Mouse (Mus musculus) CH12.LX (cell line): ENCODE results near the gene Zc3h15. TPM values are rescaled to one million over a fixed set of nuclear protein-coding genes. Genes with fewer than 3 reads are reported as not detected.

ENCODE experiments used
- DNase-seq: peaks from one replicate; pipeline ENCODE4 v3.0.0-alpha.2; 2013; ENCODE audit errors: extremely low read depth
- H3K27ac ChIP-seq: 2 replicates; pipeline ENCODE4 v1.5.1; 2012; ENCODE audit warnings: low read depth, mild to moderate bottlenecking, control low read depth, moderate library complexity; ENCODE audit not compliant: insufficient read depth
- H3K27me3 ChIP-seq: replicated peaks from 2 replicates; pipeline ENCODE3; 2012; ENCODE audit warnings: inconsistent platforms
- H3K36me3 ChIP-seq, 2 experiments: replicated peaks in 1 of 2; 2 replicates each; pipeline versions ENCODE3 to v1.6.1; 2012; ENCODE audit warnings: inconsistent platforms in 1 of 2, low read length in 1 of 2, mild to moderate bottlenecking in 1 of 2, mixed read lengths in 1 of 2, moderate library complexity in 1 of 2; ENCODE audit not compliant: control insufficient read depth in 1 of 2, insufficient read depth in 1 of 2
- H3K4me1 ChIP-seq, 2 experiments: 2 replicates each; pipeline ENCODE4 v1.6.1; 2012; ENCODE audit warnings: inconsistent platforms in 1 of 2, moderate library complexity in 1 of 2; ENCODE audit not compliant: insufficient read depth in 2 of 2, control insufficient read depth in 1 of 2
- H3K4me2 ChIP-seq: 2 replicates; pipeline ENCODE4 v1.6.1; 2012; ENCODE audit warnings: low read depth, mild to moderate bottlenecking, control low read depth; ENCODE audit not compliant: poor library complexity, insufficient read depth, severe bottlenecking
- H3K4me3 ChIP-seq, 3 experiments: fragments of 150-350 bp in 1 of 3; sonication (generic) in 1 of 3; replicated peaks in 1 of 3; 2 replicates each; pipeline versions ENCODE3 to v1.5.1; 2011 to 2012; ENCODE audit warnings: low read depth in 2 of 3, low read length in 2 of 3, mild to moderate bottlenecking in 2 of 3, moderate library complexity in 2 of 3, control low read depth in 1 of 3, improper control_type of control experiment in 1 of 3, inconsistent platforms in 1 of 3, mixed read lengths in 1 of 3; ENCODE audit not compliant: poor library complexity in 1 of 3
- H3K79me2 ChIP-seq: replicated peaks from 2 replicates; pipeline ENCODE4 v1.6.1; 2012; ENCODE audit warnings: mild to moderate bottlenecking, moderate library complexity; ENCODE audit not compliant: control insufficient read depth, poor library complexity, insufficient read depth, severe bottlenecking; ENCODE audit errors: extremely low read depth
- H3K9ac ChIP-seq: 2 replicates; pipeline ENCODE4 v1.6.1; 2012; ENCODE audit warnings: low read depth, mild to moderate bottlenecking, control low read depth, moderate library complexity; ENCODE audit not compliant: insufficient read depth
- H3K9me3 ChIP-seq: replicated peaks from 2 replicates; pipeline ENCODE3; 2012; ENCODE audit warnings: low read length, inconsistent platforms, mixed read lengths
- CHD2 ChIP-seq: IDR thresholded peaks from 2 replicates; pipeline ENCODE4 v1.6.1; 2011; ENCODE audit warnings: low read length, improper control_type of control experiment
- E2F4 ChIP-seq: IDR thresholded peaks from 2 replicates; pipeline ENCODE4 v1.6.1; 2011; ENCODE audit warnings: low read depth, low read length, improper control_type of control experiment; ENCODE audit not compliant: insufficient replicate concordance
- ELF1 ChIP-seq: IDR thresholded peaks from 2 replicates; pipeline ENCODE4 v1.6.1; 2014; ENCODE audit warnings: low read depth, mild to moderate bottlenecking, inconsistent platforms, low read length, improper control_type of control experiment
- EP300 ChIP-seq: IDR thresholded peaks from 2 replicates; pipeline ENCODE4 v1.6.1; 2011; ENCODE audit warnings: low read length, improper control_type of control experiment
- ETS1 ChIP-seq: conservative IDR thresholded peaks from 2 replicates; pipeline ENCODE4 v1.6.1; 2012; ENCODE audit warnings: low read depth, mild to moderate bottlenecking, inconsistent platforms, low read length, improper control_type of control experiment, moderate library complexity
- JUND ChIP-seq: conservative IDR thresholded peaks from 2 replicates; pipeline ENCODE4 v1.6.1; 2011; ENCODE audit warnings: low read depth, low read length, improper control_type of control experiment
- MAX ChIP-seq: IDR thresholded peaks from 2 replicates; pipeline ENCODE4 v1.6.1; 2011; ENCODE audit warnings: low read length, improper control_type of control experiment
- MAZ ChIP-seq: IDR thresholded peaks from 2 replicates; pipeline ENCODE4 v1.6.1; 2012; ENCODE audit warnings: low read depth, mild to moderate bottlenecking, inconsistent platforms, low read length, improper control_type of control experiment, moderate library complexity
- MEF2A ChIP-seq: IDR thresholded peaks from 2 replicates; pipeline ENCODE4 v1.6.1; 2014; ENCODE audit warnings: low read depth, mild to moderate bottlenecking, inconsistent platforms, low read length, improper control_type of control experiment, borderline replicate concordance
- NRF1 ChIP-seq: IDR thresholded peaks from 2 replicates; pipeline ENCODE4 v1.6.1; 2014; ENCODE audit warnings: low read depth, mild to moderate bottlenecking, inconsistent platforms, low read length, improper control_type of control experiment, moderate library complexity
- PAX5 ChIP-seq: IDR thresholded peaks from 2 replicates; pipeline ENCODE4 v1.6.1; 2012; ENCODE audit warnings: low read length, inconsistent platforms, mixed read lengths
- POLR2A ChIP-seq: IDR thresholded peaks from 2 replicates; pipeline ENCODE4 v1.6.1; 2011; ENCODE audit warnings: low read depth, mild to moderate bottlenecking, improper control_type of control experiment, low read length
- POLR2AphosphoS2 ChIP-seq: IDR thresholded peaks from 2 replicates; pipeline ENCODE4 v1.6.1; 2011; ENCODE audit warnings: low read depth, low read length, improper control_type of control experiment
- RCOR1 ChIP-seq: conservative IDR thresholded peaks from 2 replicates; pipeline ENCODE4 v1.6.1; 2012; ENCODE audit warnings: low read depth, mild to moderate bottlenecking, inconsistent platforms, low read length, improper control_type of control experiment
- SIN3A ChIP-seq: IDR thresholded peaks from 2 replicates; pipeline ENCODE4 v1.6.1; 2012; ENCODE audit warnings: low read length, improper control_type of control experiment, inconsistent platforms
- TCF12 ChIP-seq: IDR thresholded peaks from 2 replicates; pipeline ENCODE4 v1.6.1; 2014; ENCODE audit warnings: low read depth, mild to moderate bottlenecking, inconsistent platforms, low read length, improper control_type of control experiment
- UBTF ChIP-seq: IDR thresholded peaks from 2 replicates; pipeline ENCODE4 v1.6.1; 2012; ENCODE audit warnings: low read depth, mild to moderate bottlenecking, inconsistent platforms, low read length, improper control_type of control experiment, moderate library complexity
- USF1 ChIP-seq: IDR thresholded peaks from 2 replicates; pipeline ENCODE4 v1.6.1; 2014; ENCODE audit warnings: low read depth, mild to moderate bottlenecking, inconsistent platforms, low read length, improper control_type of control experiment
- USF2 ChIP-seq: conservative IDR thresholded peaks from 2 replicates; pipeline ENCODE4 v1.6.1; 2011; ENCODE audit warnings: low read depth, low read length, improper control_type of control experiment
- ZC3H11A ChIP-seq: IDR thresholded peaks from 2 replicates; pipeline ENCODE4 v1.6.1; 2012; ENCODE audit warnings: low read depth, mild to moderate bottlenecking, inconsistent platforms, low read length, improper control_type of control experiment
- ZKSCAN1 ChIP-seq: IDR thresholded peaks from 2 replicates; pipeline ENCODE4 v1.6.1; 2012; ENCODE audit warnings: low read depth, inconsistent platforms, low read length, improper control_type of control experiment, borderline replicate concordance
- ZMIZ1 ChIP-seq: IDR thresholded peaks from 2 replicates; pipeline ENCODE4 v1.6.1; 2012; ENCODE audit warnings: low read depth, mild to moderate bottlenecking, inconsistent platforms, low read length, improper control_type of control experiment
- dilution Hi-C: fragments of 300-500 bp; cut with MboI; formaldehyde crosslinking; loops from 2 replicates; pipeline ENCODE4 v1.14.3; 2020; ENCODE audit warnings: low sequenced_read_pairs; ENCODE audit not compliant: extremely low pct_unique_long_range_greater_than_20kb, extremely low pct_ligation_motif_present
- in situ Hi-C: fragments of 300-500 bp; cut with MboI; formaldehyde crosslinking; loops from 3 replicates; pipeline ENCODE4 v1.14.3; 2019; ENCODE audit warnings: low sequenced_read_pairs, low pct_ligation_motif_present, low pct_unique_long_range_greater_than_20kb, mixed read lengths
- polyA plus RNA-seq: library from polyadenylated mRNA; unstranded; fragments of >175 nt; gene quantifications from 2 replicates; pipeline ENCODE4 v1.2.1, GENCODE M21; 2012; ENCODE audit warnings: low read depth; ENCODE audit not compliant: insufficient read length
- total RNA-seq, 2 experiments: library from RNA; depleted of rRNA; stranded (reverse); fragments of 300-350 nt in 1 of 2; fragments of >200 nt in 1 of 2; gene quantifications; 2 replicates each; pipeline ENCODE4 v1.2.3; 2012 to 2014

Zc3h15 gene
- total and polyA plus RNA-seq, 3 experiments: 172 to 277 (median 233) TPM

DNA sequence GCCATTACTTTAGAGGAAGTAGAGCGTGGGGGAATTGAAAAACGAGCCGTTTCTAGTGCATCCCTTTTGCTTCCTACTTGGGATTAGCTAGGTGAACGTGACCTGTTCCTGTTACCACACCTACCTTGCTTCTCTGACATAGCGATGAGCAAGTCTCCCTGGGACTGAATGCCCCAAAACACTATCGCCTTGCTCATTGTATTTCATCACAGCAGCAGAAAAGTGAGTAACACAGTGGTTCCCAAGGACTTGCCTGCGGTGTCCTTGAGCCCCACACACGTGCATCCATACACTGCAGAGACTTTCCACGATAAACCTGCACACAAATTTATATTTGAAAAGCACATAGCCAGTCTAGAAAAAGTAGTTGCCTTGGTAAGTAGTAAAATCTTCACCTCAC lies 30.7 kb downstream of the Zc3h15 start:
- Histone ChIP-seq H3K9ac (no peak overlapping the region), H3K79me2 (peaks cover 2% of the 10 kb centered on the region; the same call in 1 of the 2 replicates), H3K36me3 (peaks cover 24 to 63% of the 10 kb centered on the region in 2 experiments), H3K4me2 (no peak overlapping the region), H3K27me3 (no peaks in the 10 kb centered on the region), H3K27ac (no peak overlapping the region), H3K9me3 (no peaks in the 10 kb centered on the region), H3K4me1 (no peaks in the 10 kb centered on the region), H3K4me3 (no peak overlapping the region)
- in situ Hi-C loops (loop anchor here (5.0 kb wide), 1 partner anchor 32 kb away; no protein-coding TSS in a partner anchor), dilution Hi-C loops (no loop called here)
- DNase-seq: no peak
- TF ChIP-seq PAX5: no peak
- no peak for TF ChIP-seq ETS1
- no peak for TF ChIP-seq ZKSCAN1
- no peak for TF ChIP-seq POLR2AphosphoS2
- TF ChIP-seq E2F4: no peak
- TF ChIP-seq MAZ: no peak
- TF ChIP-seq JUND: no peak
- TF ChIP-seq SIN3A: no peak
- TF ChIP-seq ZC3H11A: no peak
- TF ChIP-seq ZMIZ1: no peak
- TF ChIP-seq TCF12: no peak
- TF ChIP-seq UBTF: no peak

- no peaks in the 10 kb centered on the region for H3K4me1 ChIP-seq
- no peak overlapping the region for H3K4me3 ChIP-seq
- H3K4me2 ChIP-seq: no peak overlapping the region
- TF ChIP-seq ETS1 (no peak), ZMIZ1 (no peak), MAX (no peak), RCOR1 (no peak), USF2 (no peak), NRF1 (no peak), MEF2A (no peak), EP300 (no peak), CHD2 (no peak), MAZ (no peak), TCF12 (no peak), USF1 (no peak), ELF1 (no peak), ZKSCAN1 (no peak), PAX5 (no peak), E2F4 (no peak), POLR2AphosphoS2 (no peak), POLR2A (no peak)
- H3K79me2 ChIP-seq: peaks cover 2% of the 10 kb centered on the region; the same call in 1 of the 2 replicates
- dilution Hi-C loops: no loop called here
- H3K9ac ChIP-seq: no peak overlapping the region
- H3K27ac ChIP-seq: no peak overlapping the region
- H3K36me3 ChIP-seq: peaks cover 26 to 60% of the 10 kb centered on the region in 2 experiments
- in situ Hi-C loops: no loop called here
- no peaks in the 10 kb centered on the region for H3K27me3 ChIP-seq
- no peaks in the 10 kb centered on the region for H3K9me3 ChIP-seq
- DNase-seq: no peak
Observed at GRCm38 (mm10) chr2:83675681-83676080, 31.4 kb downstream of the Zc3h15 start.
